Mouse (Mus musculus): ENCODE data around the gene Id1.

The Id1 gene

DNA sequence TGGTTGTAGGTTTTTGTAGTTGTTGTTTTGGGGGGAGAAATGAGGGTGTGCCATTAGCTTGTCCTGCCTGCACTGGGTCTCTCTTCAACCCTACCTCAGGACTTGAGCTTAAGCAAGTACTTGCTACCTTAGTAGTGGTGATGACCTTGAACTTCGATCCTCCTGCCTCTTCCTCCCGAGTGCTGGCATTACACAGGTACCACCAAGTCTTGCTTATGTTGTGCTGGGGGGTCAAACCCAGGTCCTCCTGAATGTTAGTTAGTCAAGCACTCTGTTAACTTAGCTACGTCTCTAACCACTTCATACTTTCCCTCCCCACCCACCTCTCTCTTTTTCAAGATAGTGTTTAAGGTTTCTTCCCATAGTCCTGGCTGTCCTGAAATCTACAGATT, 11.7 kb upstream of the Id1 start:
- DNase-seq: no peak

DNA sequence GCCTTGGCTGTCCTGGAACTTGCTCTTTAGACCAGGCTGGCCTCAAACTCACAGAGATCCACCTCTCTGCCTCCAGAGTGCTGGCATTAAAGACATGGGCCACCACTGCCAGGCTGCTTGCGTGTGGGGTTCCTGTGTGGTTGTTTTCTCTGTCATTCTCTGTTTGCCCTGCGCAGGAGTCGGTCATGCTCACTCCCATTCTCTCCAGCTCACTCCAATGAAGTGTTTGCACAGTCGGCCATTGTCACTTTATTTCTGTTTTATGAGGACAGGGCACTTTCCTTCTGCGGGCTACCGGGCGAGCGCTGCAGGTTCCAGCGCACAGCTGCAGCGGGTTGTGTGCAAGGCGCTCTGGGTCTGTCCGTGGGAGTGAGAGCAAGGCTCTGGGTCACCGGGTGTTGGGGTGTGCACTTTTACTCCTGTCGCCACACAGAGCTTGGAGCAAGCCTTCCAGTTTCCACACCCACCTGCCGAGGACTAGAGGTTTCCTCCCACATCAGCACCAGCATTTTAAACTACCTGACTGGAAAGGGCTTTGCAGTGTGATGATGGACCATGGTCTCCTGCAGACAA, 10.8 kb upstream of the Id1 start:
- DNase-seq: no peak

DNA sequence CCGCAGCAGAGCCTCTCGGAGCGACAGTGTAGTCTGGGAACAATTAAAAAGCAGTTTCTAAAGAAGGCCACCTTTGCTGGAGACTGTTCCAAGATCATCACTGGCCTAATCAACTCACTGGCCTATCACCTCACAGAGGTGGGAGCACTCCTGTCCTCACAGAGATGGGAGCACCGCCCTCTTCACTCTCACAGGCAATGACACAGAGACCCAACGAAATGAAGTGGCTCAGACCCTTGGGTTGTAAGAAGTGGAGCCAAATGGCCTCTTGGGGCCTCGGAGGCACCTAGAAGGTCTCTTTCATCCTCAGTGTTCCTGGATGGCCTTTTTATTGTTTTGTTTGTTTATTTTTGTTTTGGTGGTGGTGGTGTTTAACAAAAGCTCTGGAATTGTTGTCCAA, 9.8 kb upstream of the Id1 start:
- DNase-seq: no peak

DNA sequence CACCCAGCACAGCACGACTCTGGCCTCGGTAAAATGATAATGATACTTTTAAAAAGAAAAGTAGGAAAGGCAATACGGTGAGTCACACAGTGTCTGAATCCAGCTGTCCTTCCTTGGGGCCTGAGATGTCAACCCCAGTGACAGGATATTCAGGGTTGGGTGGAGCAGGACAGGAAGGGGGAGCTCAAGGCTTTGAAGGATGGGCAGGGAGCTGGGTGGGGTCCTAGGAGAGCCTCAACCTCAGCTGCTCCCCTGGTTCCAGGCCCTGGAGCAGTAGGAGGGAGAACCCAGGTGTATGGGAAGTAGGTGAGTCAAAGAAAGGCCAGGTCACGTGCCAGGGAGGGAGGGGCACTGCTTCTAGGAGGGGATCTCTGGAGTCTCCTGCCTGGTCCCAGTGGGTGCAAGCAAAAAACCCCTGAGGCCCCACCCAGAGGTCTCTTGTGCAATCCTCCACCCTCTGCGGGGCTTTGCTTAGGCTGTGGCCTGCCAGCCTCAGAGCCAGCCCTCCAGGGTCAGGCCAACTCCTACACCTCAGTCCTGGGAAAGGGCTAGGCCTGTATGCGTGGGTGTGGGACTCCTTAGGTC, 9.2 kb upstream of the Id1 start:
- DNase-seq: peak; percentile 21

DNA sequence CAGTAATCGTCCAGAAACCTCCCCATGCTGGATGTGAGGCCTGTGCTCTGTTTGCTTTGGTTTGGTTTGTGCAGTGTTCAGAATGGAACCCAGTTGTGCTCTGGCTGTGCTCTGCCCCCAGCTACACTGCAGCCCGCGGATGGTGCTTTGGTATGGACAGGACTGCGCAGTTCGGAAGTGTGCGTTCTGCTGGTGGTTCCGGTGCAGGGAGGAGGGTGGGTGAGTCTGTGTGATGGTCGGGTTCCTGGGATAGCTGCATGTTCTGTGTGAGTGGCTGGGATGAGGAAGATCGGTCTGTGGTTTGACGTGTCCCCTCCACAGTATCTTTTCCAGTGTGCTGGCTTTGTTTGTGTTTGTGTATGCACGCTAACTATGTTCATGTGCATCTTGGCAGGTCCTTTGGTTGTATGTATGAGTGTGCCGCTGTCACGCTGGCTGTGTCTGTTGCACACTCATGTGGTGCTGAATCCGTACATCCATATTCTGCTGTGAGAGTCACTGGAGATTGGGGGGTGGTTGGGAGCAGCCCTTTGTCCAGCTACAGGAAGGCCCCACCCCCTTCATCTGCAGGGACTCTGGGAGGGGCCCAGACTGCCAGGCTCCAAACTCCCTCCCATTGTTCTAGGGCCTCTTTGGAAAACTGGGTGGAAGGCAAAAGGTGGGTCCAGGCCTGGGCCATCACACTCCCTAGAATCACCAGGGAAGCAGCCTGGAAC, 8.1 kb upstream of the Id1 start:
- peak; percentile 68 for DNase-seq

DNA sequence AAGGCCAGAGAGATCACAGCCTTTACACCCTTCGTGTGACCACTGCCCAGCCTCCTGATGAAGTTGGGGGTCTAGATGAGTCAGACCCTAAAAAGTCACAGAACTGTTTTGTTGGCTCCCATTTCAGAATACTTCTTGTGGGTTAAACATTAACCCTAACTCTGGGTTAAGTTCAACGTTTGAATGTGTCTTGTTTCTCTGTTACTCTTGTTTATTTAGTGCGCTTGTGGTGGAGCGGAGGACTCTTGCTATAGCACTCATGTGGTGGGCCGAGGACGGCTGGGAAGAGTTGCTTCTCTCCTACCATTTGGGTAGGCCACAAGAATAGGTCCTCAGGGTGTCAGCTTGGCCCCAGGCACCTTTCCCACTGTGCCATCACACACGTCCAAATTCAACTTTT, 7.5 kb upstream of the Id1 start:
- peak; percentile 17 for DNase-seq

DNA sequence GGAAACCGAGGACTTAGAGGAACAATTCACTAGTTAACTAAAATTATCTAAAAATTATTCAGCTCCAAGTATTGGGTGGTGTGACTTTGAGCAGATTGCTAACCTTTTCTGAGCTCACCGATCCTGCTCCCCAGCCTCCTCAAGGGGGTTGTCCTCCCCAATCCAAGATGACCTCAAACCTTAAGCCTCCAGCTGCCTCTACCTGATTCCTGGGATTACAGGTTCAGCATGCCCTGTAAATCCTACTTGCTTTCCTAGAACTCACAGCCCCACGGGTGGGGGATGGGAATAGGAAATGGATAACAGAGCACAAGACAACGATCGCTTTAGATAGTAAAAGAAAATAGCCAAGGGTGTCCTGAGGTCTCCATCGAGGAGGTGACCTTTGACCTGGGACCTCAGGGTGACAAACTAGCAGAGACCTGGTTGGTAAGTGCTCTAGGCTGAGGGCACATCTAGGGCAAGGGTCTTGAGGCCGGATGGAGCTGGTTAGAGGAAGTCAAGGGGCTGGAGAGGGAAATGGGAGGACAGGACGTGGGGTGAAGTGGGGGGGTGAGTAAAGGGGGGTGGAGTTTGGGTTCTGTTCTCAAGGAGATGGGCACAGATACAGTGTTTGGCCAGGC, 6.9 kb upstream of the Id1 start:
- peak; percentile 53 for DNase-seq

DNA sequence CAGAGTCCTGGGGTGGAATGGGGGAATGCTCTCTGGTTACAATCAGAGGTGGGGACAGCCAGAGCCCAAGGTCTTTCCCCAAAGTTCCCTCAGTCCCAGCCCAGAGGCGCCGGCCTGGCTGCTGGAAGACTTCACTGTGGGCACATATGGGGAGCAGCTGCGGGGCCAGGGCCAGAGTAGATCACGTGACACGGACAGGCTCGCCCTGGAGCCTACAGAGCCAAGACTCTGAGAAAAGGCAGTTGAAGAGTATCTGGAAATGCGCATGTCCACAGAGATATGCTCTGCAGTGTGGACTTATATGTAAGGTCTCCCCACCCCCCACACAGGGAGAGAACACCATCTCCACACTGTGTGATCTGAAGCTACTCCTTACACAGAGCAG, 6.4 kb upstream of the Id1 start:
- DNase-seq: peak; percentile 75

DNA sequence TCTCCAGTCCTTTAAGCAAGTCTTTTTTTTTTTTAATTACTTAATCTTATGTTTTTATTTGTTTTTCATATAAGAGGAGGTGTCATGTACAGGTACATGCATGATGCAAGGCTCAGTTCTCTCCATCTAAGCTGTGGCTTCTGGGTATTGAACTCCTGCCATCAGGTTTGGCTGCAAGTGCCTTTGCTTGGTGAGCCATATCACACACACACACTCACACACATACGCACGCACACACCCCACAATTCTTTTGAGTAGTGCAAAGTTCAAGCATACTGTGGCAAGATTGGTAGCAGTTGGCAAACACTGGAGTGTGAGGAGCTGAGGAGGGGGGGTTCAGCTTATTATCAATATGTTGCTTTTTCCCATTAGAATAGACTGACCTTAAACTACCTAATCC, 2.9 kb upstream of the Id1 start:
- DNase-seq: peak; percentile 43

DNA sequence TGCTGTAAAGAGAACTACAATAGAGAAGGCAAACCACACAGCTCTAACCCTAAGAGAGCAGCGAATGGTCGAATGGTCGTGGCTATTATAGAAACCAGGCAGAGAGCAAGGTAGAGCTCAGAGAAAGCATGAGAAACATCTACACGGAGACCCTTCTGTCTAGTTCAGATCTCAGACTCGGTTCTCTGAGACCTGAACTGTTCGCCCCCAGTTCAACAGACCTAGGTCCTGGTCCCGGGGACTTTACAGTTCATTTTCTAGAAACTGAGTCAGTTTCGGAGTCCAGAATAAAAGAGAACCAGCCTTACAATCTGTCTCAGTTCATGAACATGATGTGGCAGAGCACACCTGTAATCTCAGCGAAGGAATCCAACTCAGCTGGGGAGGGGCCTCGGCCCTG, 1.6 kb upstream of the Id1 start:
- DNase-seq: no peak

DNA sequence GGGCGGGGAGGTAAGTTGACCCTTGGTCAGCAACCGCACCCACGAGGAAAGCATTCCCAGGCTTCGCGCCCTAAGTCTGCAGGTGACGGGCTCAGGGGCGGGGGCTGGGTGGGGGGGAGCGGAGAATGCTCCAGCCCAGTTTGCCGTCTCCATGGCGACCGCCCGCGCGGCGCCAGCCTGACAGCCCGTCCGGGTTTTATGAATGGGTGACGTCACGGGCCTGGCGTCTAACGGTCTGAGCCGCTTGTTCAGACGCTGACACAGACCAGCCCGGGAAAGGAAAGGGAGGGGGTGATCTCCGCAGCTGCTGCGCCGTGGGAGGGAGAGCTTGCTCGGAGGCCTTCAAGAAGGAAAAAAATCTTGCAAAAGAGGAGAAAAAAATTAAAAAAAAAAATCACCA, 1.1 kb upstream of the Id1 start:
- DNase-seq: peak; percentile 99

DNA sequence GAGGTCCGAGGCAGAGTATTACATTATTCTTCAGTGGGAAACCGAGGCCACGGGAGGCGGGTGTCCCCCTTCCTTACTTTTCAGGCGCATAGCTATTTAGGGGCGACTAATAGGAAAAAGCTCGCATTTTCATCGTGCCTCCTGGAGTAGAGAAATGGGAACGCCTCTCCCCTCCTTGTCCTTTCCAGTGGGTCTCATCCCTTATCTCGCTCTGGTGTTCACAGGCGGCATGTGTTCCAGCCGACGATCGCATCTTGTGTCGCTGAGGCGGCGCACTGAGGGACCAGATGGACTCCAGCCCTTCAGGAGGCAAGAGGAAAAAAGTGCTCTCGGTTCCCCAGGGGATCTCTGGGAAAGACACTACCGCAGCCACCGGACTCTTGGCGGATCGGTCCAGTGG, 697 bp downstream of the Id1 start:
- peak; percentile 60 for DNase-seq

DNA sequence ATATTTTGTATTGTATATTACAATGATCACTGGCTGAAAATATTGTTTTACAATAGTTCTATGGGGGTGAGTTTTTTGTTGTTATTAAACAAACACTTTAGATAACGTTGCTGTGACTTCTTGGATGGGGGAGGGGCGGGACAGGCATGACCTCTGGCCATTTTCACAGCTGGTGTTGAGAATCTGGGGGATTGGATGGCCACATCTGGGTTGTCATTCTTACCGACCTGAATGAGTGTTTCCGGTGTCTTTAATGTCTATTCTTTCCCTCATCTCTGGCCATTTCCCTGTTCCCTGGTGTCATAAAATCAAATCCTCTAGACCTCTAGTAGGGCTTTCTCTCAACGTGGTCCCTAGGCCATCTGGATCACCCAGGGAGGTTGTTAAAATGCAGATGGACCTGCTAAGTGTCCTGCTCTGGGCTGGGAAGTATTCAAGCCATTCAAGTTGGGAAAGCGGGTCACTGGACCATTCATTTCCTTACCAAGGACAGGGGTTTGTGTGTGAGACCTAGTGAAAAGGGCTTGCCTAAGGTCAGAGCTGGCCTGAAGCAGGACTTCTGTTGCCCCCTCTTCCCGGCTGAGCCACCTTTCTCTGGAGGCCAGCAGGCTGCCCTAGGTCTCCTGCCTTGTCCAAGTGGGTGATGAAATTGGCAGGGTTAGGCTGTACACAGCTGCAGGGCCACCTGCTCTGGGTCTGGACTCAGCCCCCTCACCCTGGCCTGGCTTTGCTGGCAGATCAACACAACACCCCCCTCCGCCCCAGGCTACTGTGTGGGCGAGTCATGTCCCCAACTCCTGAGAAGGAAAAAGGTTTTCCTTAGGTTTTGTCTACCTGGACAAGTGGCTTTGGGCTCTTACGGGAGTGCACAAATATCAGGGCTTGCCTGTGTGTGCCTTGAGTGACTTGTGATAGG, 1.5 kb downstream of the Id1 start:
- DNase-seq: peak; percentile 43

DNA sequence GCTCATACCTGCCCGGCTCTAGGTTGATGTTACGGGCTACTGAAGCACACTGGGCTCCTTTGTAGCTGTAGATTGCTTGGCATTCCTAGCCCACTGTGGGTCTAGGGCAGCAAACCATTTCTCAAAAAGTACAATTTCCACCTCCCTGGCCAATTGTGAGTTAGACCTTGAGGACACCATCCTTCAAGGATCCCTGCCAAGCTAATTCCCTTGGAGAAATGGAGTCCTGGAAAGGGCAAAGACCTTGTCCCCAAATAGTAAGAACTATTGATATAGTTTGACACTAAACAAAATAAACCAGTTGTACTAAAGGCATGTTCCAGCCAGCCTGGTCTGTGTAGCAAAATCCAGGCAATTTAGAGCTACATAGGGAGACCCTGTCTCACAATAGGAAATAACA, 2.3 kb downstream of the Id1 start:
- DNase-seq: no peak

DNA sequence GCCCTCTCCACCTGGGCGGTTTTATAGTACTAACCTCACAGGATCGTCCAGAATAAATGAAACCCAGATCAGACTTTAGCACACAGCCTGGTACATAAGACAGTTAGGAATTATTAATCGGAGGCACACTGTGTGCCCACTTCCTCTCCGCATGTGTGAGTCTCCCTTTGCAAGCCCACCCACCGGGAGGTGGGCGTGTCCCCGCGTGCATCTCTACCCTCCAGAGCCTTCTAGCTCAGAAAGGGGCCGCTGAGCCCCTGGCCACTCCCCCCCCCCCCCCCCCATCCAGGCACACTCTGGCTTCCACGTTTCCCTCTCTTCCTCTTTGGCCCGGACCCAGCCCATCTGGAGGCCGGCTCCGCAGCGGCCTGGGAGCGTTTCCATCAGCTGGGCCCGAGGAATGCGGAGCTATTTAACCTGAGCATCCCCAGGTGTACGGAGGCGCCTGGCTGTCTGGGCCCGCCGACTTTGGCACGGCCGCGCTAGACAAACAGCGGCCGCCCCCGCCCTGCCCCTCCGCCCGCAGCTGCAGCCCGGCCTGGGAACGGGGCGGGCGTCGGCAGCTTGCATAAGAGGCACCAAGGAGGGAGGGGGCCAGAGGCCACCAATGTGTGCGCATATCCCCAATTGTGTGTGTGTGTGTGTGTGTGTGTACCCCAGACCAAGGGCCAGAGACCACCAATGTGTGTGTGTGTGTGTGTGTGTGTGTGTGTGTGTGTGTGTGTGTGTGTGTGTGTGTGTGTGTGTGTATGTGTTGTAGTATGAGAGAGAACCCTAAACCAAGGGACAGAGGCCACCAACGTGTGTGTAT, 3.2 kb downstream of the Id1 start:
- peak; percentile 92 for DNase-seq

DNA sequence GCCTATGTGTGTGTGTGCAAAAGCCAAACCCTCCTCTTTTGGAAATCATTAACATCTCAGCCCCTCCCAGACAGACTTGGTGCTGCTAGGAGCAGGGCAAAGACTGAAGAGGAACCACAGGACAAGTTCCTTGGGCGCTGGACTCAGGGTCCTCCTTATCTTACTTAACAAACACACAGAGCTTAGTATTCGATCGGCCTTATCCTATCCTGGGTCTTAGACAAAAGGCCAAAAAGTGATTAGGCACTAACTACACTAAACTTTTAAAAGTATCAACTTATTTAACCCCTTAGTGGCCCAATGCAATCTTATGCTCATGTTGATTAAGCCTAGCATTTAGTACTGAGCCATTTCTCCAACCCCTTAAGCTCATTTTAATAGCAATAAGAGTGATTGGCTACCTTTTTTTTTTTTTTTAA, 3.8 kb downstream of the Id1 start:
- DNase-seq: peak; percentile 64

DNA sequence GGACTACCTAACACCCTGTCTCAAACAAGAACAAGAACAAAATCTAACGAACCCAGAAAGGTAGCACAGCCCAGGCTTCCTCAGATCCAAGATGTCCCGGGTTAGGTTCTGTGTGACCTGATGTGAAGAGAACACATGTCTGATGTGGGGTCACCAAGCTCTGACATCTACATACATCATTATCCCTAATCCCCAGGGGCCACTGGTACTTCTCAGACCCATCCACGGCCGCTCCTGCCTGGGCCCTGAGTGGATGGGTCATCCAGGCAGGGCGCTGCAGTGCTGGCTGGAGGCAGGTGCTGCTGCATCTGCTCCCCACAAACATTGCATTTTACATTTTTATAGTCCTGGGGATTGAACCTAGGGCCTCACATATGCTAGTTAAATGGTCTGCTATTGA, 4.4 kb downstream of the Id1 start:
- DNase-seq: no peak

DNA sequence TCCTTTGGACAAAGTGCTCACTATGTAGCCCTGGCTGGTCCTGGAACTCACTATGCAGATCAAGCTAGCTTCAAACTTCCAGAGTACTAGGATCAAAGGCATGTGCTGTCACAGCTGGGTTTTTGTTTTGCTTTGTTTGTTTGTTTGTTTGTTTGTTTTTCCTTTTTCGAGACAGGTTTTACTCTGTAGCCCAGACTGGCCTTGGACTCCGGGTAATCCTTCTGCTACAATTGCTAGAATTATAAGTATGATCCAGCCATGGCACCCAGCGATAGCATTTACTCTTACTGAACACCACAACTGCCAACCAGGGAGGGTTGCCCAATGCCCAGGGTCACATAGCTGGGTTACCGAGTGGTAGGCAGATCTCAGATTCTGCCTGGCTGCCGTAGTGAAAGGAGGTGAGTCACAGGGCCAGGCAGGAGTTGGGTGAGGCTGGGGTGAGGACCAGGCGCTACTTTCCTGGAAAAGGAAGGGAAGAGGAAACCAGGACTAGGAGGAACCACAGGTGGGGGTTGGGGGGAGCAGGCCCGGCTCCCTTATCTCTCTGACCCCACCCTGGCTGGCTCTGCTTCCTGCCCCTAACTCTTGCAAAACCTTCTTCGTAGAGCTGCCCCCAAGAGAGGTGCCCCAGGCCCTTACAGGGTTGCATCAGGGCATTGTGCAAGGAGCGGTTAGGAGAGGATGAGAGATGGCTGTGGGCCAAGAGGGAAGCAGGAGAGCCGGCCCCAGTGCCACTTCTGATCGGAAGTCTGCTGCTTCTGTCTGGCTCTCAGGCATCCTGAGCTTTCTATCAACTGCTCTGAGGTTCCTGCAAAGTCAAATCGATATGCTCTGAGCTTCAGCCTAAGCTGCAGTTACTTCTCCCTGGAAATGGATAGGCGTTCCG, 5.3 kb downstream of the Id1 start:
- DNase-seq: peak; percentile 83

DNA sequence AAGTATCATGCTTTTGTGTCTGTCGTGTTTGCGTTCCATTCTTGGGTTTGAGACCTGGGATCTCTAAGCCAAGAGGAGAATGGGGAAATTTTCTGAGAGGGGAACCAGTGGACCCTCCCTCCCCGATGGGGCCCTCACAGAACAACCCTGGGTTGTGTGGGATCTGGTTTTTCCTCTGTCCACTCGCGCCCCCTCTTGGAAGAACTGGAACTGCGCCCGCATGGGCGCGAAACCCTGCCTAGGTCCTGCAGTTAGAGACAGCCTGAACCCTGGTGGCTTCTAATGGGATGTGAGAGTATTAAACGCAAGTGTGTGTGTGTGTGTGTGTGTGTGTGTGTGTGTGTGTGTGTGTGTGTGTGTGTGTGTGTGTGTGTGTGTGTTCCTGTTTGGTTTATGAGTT, 6.4 kb downstream of the Id1 start:
- peak; percentile 90 for DNase-seq

DNA sequence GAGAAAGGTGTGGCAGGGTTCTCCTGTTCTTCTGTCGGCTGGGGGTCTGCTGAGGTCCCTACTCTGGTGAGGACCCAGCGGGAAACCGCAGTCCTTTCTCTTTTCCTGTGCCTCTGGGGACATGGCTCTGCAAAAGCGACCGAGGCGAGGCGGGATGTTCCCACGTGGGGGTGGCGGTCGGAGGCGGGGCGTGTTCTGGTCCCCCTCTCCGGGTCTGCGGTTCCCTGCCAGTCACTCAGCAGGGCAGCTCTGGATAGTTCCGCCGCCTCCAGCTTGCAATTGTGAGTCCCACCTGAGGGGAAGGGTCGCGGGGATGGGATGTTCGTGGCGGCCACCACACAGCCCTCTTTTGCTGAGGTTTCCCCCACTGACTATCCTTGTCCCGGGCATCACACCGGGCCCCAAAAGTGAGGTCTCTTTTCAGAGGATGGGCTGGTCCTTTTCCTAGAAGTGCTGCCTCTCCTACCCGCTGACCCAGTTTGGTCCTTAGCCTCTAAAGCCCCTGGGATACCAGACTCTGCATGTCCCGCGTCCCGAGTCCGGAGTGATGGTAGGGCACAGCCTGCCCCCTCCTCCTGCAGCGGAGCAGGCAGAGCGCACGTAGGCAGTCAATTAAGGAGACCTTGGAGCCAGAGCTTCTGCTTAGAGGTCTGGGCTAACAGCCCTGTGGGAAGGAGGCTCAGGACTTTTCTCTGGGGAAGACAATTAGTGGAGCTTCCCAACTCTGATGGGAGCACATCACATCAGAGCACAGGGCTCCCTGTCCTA, 18.1 kb downstream of the Id1 start, which contains the start of gene Cox4i2:
Gene Cox4i2 (plus strand): TSS at position 230 of the 768 bp plus-strand sequence.
- DNase-seq: peak; percentile 65
